ENCODE assay signal across 1 mouse cellular context in genomic region chr8:71907798-71908257, GRCm38 (mm10).
TF ChIP-seq lines count a peak whose summit lies in the region.

No protein-coding gene starts in this region.

TF ChIP-seq in MEL, 35 proteins besides CTCF, POLR2A, EP300 and RAD21 (continued from another document):
- no peak for TF ChIP-seq NRF1 (IDR thresholded peaks at IDR 0.05; ENCODE audit: insufficient read depth, low read depth, low read length, poor library complexity, severe bottlenecking)
- 0 out of 2 replicates have a peak, but pooled peaks have one; percentile 30 for TF ChIP-seq KAT2A (conservative IDR thresholded peaks at IDR 0.05; ENCODE audit: low read depth, low read length)
- TF ChIP-seq SMC3 (IDR thresholded peaks at IDR 0.05; ENCODE audit: low read depth, low read length), result no peak
- no peak for TF ChIP-seq UBTF (IDR thresholded peaks at IDR 0.05; ENCODE audit: borderline replicate concordance, insufficient read depth, low read depth, low read length)
- TF ChIP-seq TAL1 (IDR thresholded peaks at IDR 0.05; ENCODE audit: low read length), result peak; percentile 96
- no peak for TF ChIP-seq MAFK (IDR thresholded peaks at IDR 0.05; ENCODE audit: borderline replicate concordance, low read depth, low read length)
- no peak; the same call in 1 of the 2 replicates for TF ChIP-seq GABPA (IDR thresholded peaks at IDR 0.05; ENCODE audit: low read depth, low read length)
- TF ChIP-seq ELF1 (IDR thresholded peaks at IDR 0.05; ENCODE audit: low read depth, low read length), result no peak
- TF ChIP-seq ZNF384 (IDR thresholded peaks at IDR 0.05; ENCODE audit: low read depth, low read length), result no peak
- 0 out of 2 replicates have a peak, but pooled peaks have one; percentile 23 for TF ChIP-seq JUND (IDR thresholded peaks at IDR 0.05; ENCODE audit: low read depth, low read length)
- TF ChIP-seq CHD2 (IDR thresholded peaks at IDR 0.05; ENCODE audit: low read length), result no peak; the same call in 1 of the 2 replicates
- TF ChIP-seq NELFE (IDR thresholded peaks at IDR 0.05; ENCODE audit: low read depth, low read length), result peak; percentile 68
- TF ChIP-seq HCFC1 (IDR thresholded peaks at IDR 0.05; ENCODE audit: low read depth, low read length), result no peak; the same call in 1 of the 2 replicates
- no peak for TF ChIP-seq MAZ (IDR thresholded peaks at IDR 0.05; ENCODE audit: low read depth, low read length)
- no peak for TF ChIP-seq MXI1 (IDR thresholded peaks at IDR 0.05; ENCODE audit: low read depth, low read length)
- TF ChIP-seq CHD1 (IDR thresholded peaks at IDR 0.05; ENCODE audit: low read depth, low read length), result no peak
- no peak; the same call in 1 of the 2 replicates for TF ChIP-seq MAX (IDR thresholded peaks at IDR 0.05; ENCODE audit: low read length)
- TF ChIP-seq USF1 (IDR thresholded peaks at IDR 0.05; ENCODE audit: low read depth, low read length), result no peak
- TF ChIP-seq E2F4 (IDR thresholded peaks at IDR 0.05; ENCODE audit: borderline replicate concordance, low read depth, low read length), result no peak
- no peak for TF ChIP-seq ZKSCAN1 (IDR thresholded peaks at IDR 0.05; ENCODE audit: low read depth, low read length)
- TF ChIP-seq MEF2A (IDR thresholded peaks at IDR 0.05; ENCODE audit: extremely low read depth, insufficient replicate concordance, low read depth, low read length, poor library complexity, severe bottlenecking), result peak; percentile 87
- peak; percentile 93 for TF ChIP-seq MYB (IDR thresholded peaks at IDR 0.05; ENCODE audit: low read depth, low read length)
TF ChIP-seq in MEL: peak in this region for 12.
